Mouse (Mus musculus): ENCODE data around the gene Angptl4. TPM values are rescaled to one million over a fixed set of nuclear protein-coding genes. Genes with fewer than 3 reads are reported as not detected.
"Not testable (repeated sequence)": the region's sequence is repeated elsewhere in the genome, so short reads cannot be mapped to it uniquely, and the experiment has no call there.

The Angptl4 gene
- polyA plus RNA-seq (2016; fragmentation: Nextera tagmentation; extraction: Ambion mirVana) = 44.2 and 45.6 TPM in 2 replicates

- Histone ChIP-seq H3K4me2 (replicated peaks) (peak within 1 kb of the TSS; percentile 77), H3K4me3 (peak within 1 kb of the TSS; percentile 51), H3K27ac (peak within 1 kb of the TSS; percentile 94), H3K4me1 (peaks cover 52% of the 10 kb centered on the region), H3K27me3 (no peaks in the 10 kb centered on the region), H3K9ac (peak within 1 kb of the TSS; percentile 62), H3K9me3 (no peaks in the 10 kb centered on the region), H3K36me3 (peaks cover 19% of the 10 kb centered on the region)
- 1% methylated on average over 49 of the region's 50 CpGs for WGBS
- ATAC-seq (ENCODE audit: insufficient number of reproducible peaks, insufficient read depth, low FRiP score, low TSS enrichment) = 0 out of 2 replicates have a peak, but pooled peaks have one; percentile 29
Observed at GRCm38 (mm10) chr17:33781124-33781977, at the start of gene Angptl4. Angptl4 (minus strand) TSS chr17:33781830.

GRCm38 (mm10) chr17:33829561-33829960 lies 47.9 kb upstream of the Angptl4 start:
- H3K4me3 ChIP-seq = no peak overlapping the region
- H3K9ac ChIP-seq = no peak overlapping the region
- WGBS = 92% methylated on average over 10 of the region's 10 CpGs
- H3K4me1 ChIP-seq = peaks cover 4% of the 10 kb centered on the region; the same call in 1 of the 2 replicates
- no peak overlapping the region for H3K4me2 ChIP-seq (replicated peaks)
- H3K27me3 ChIP-seq = no peaks in the 10 kb centered on the region
- no peaks in the 10 kb centered on the region for H3K9me3 ChIP-seq
- peaks cover 65% of the 10 kb centered on the region for H3K36me3 ChIP-seq
- ATAC-seq (ENCODE audit: insufficient number of reproducible peaks, insufficient read depth, low FRiP score, low TSS enrichment) = no peak
- no peak overlapping the region for H3K27ac ChIP-seq

- WGBS = 68% methylated on average over 2 of the region's 2 CpGs
- Histone ChIP-seq H3K27me3 (no peaks in the 10 kb centered on the region), H3K4me1 (peaks cover 4% of the 10 kb centered on the region; the same call in 1 of the 2 replicates), H3K9me3 (no peaks in the 10 kb centered on the region), H3K4me3 (no peak overlapping the region), H3K4me2 (replicated peaks) (no peak overlapping the region), H3K27ac (no peak overlapping the region), H3K36me3 (peaks cover 58% of the 10 kb centered on the region), H3K9ac (no peak overlapping the region)
- ATAC-seq (ENCODE audit: insufficient number of reproducible peaks, insufficient read depth, low FRiP score, low TSS enrichment) = no peak
Observed at GRCm38 (mm10) chr17:33828892-33829291, 47.3 kb upstream of the Angptl4 start.

GRCm38 (mm10) chr17:33826850-33827249 lies 45.2 kb upstream of the Angptl4 start:
- no peak overlapping the region for H3K27ac ChIP-seq
- no peak overlapping the region for H3K9ac ChIP-seq
- peaks cover 19% of the 10 kb centered on the region for H3K4me1 ChIP-seq
- H3K4me3 ChIP-seq = no peak overlapping the region
- no peaks in the 10 kb centered on the region for H3K27me3 ChIP-seq
- no peak overlapping the region for H3K4me2 ChIP-seq (replicated peaks)
- no peaks in the 10 kb centered on the region for H3K9me3 ChIP-seq
- peaks cover 56% of the 10 kb centered on the region for H3K36me3 ChIP-seq
- WGBS = under 1% methylated on average over 3 of the region's 3 CpGs
- ATAC-seq (ENCODE audit: insufficient number of reproducible peaks, insufficient read depth, low FRiP score, low TSS enrichment) = no peak

GRCm38 (mm10) chr17:33825462-33825861 lies 43.8 kb upstream of the Angptl4 start:
- no peak for ATAC-seq (ENCODE audit: insufficient number of reproducible peaks, insufficient read depth, low FRiP score, low TSS enrichment)
- no peaks in the 10 kb centered on the region for H3K27me3 ChIP-seq
- H3K36me3 ChIP-seq = peaks cover 55% of the 10 kb centered on the region
- peak overlapping the region; percentile 84 for H3K4me2 ChIP-seq (replicated peaks)
- peaks cover 21% of the 10 kb centered on the region for H3K4me1 ChIP-seq
- no peaks in the 10 kb centered on the region for H3K9me3 ChIP-seq
- H3K27ac ChIP-seq = no peak overlapping the region
- peak overlapping the region; percentile 80 for H3K4me3 ChIP-seq
- H3K9ac ChIP-seq = peak overlapping the region; percentile 88
- 82% methylated on average over 8 of the region's 8 CpGs for WGBS

GRCm38 (mm10) chr17:33824997-33825330 lies 43.3 kb upstream of the Angptl4 start:
- not testable (repeated sequence) for ATAC-seq (ENCODE audit: insufficient number of reproducible peaks, insufficient read depth, low FRiP score, low TSS enrichment); H3K9me3 ChIP-seq; H3K27me3 ChIP-seq
- Histone ChIP-seq H3K27ac (peak overlapping the region; percentile 89), H3K4me3 (peak overlapping the region; percentile 80), H3K4me2 (replicated peaks) (peak overlapping the region; percentile 84), H3K36me3 (peaks cover 55% of the 10 kb centered on the region), H3K9ac (peak overlapping the region; percentile 88), H3K4me1 (peaks cover 21% of the 10 kb centered on the region)
- 4% methylated on average over 6 of the region's 6 CpGs for WGBS

- Histone ChIP-seq H3K27ac (peak within 1 kb of the TSS; percentile 89), H3K9ac (peak within 1 kb of the TSS; percentile 88), H3K9me3 (no peaks in the 10 kb centered on the region), H3K4me3 (peak within 1 kb of the TSS; percentile 80), H3K36me3 (peaks cover 55% of the 10 kb centered on the region), H3K4me1 (peaks cover 21% of the 10 kb centered on the region), H3K27me3 (no peaks in the 10 kb centered on the region), H3K4me2 (replicated peaks) (peak within 1 kb of the TSS; percentile 95)
- WGBS = under 1% methylated on average over 51 of the region's 51 CpGs
- ATAC-seq (ENCODE audit: insufficient number of reproducible peaks, insufficient read depth, low FRiP score, low TSS enrichment) = peak; percentile 86
Observed at GRCm38 (mm10) chr17:33824084-33824996, 42.7 kb upstream of the Angptl4 start, which contains the start of the genes Rps28 and Ndufa7. Rps28 (minus strand) TSS chr17:33824562. Ndufa7 (plus strand) TSS chr17:33824572.

GRCm38 (mm10) chr17:33823171-33823570 lies 41.5 kb upstream of the Angptl4 start:
- 84% methylated on average over 8 of the region's 8 CpGs for WGBS
- H3K27me3 ChIP-seq; ATAC-seq (ENCODE audit: insufficient number of reproducible peaks, insufficient read depth, low FRiP score, low TSS enrichment); H3K9me3 ChIP-seq: not testable (repeated sequence)
- H3K4me2 ChIP-seq (replicated peaks) = peak overlapping the region; percentile 95
- peak overlapping the region; percentile 88 for H3K9ac ChIP-seq
- peaks cover 60% of the 10 kb centered on the region for H3K36me3 ChIP-seq
- peak overlapping the region; percentile 80 for H3K4me3 ChIP-seq
- H3K27ac ChIP-seq = peak overlapping the region; percentile 57; the same call in 1 of the 2 replicates
- H3K4me1 ChIP-seq = peaks cover 27% of the 10 kb centered on the region

GRCm38 (mm10) chr17:33822436-33822959 lies 40.9 kb upstream of the Angptl4 start:
- Histone ChIP-seq H3K36me3 (peaks cover 56% of the 10 kb centered on the region), H3K4me2 (replicated peaks) (peak overlapping the region; percentile 95), H3K4me1 (peaks cover 32% of the 10 kb centered on the region), H3K4me3 (0 out of 2 replicates have a peak overlapping the region, but pooled peaks have one; percentile 10), H3K9ac (0 out of 2 replicates have a peak overlapping the region, but pooled peaks have one; percentile 10), H3K9me3 (no peaks in the 10 kb centered on the region), H3K27me3 (no peaks in the 10 kb centered on the region), H3K27ac (no peak overlapping the region)
- no peak for ATAC-seq (ENCODE audit: insufficient number of reproducible peaks, insufficient read depth, low FRiP score, low TSS enrichment)
- WGBS = 71% methylated on average over 1 of the region's 1 CpGs

GRCm38 (mm10) chr17:33817969-33818643 lies 36.5 kb upstream of the Angptl4 start:
- Histone ChIP-seq H3K9ac (peak overlapping the region; percentile 70), H3K4me3 (peak overlapping the region; percentile 57), H3K27me3 (no peaks in the 10 kb centered on the region), H3K27ac (peak overlapping the region; percentile 88), H3K4me2 (replicated peaks) (peak overlapping the region; percentile 84), H3K36me3 (peaks cover 44% of the 10 kb centered on the region), H3K4me1 (peaks cover 27% of the 10 kb centered on the region), H3K9me3 (no peaks in the 10 kb centered on the region)
- ATAC-seq (ENCODE audit: insufficient number of reproducible peaks, insufficient read depth, low FRiP score, low TSS enrichment) = peak; percentile 43
- WGBS = 21% methylated on average over 33 of the region's 33 CpGs
